Comparison of ENCODE assay signal across 8 mouse cellular contexts in genomic region chr4:48407350-48408039, GRCm38 (mm10).
DNase-seq lines count a peak whose midpoint lies in the region; ATAC-seq and TF ChIP-seq lines count a peak whose summit lies in the region.

No protein-coding gene starts in this region.

- H3K36me3 ChIP-seq in embryonic facial prominence, embryonic 14.5 days (ENCODE audit: control insufficient read depth, insufficient read depth, low read length) = no peaks in the 10 kb centered on the region
- H3K36me3 ChIP-seq in heart, embryonic 15.5 days = no peaks in the 10 kb centered on the region
- no peaks in the 10 kb centered on the region for H3K36me3 ChIP-seq in liver, postnatal 0 days (replicated peaks; ENCODE audit: insufficient read depth, low read length)
- no peaks in the 10 kb centered on the region for H3K36me3 ChIP-seq in neural tube, embryonic 15.5 days

- no peak overlapping the region for H3K27ac ChIP-seq in embryonic facial prominence, embryonic 14.5 days (replicated peaks; ENCODE audit: low read depth, low read length)
- H3K27ac ChIP-seq in heart, embryonic 15.5 days = no peak overlapping the region
- H3K27ac ChIP-seq in liver, postnatal 0 days (ENCODE audit: low read depth) = no peak overlapping the region
- no peak overlapping the region for H3K27ac ChIP-seq in neural tube, embryonic 15.5 days (replicated peaks)

- H3K4me3 ChIP-seq in embryonic facial prominence, embryonic 14.5 days (ENCODE audit: low read depth, low read length) = no peak overlapping the region
- H3K4me3 ChIP-seq in heart, embryonic 15.5 days = peak overlapping the region; percentile 42
- no peak overlapping the region for H3K4me3 ChIP-seq in liver, postnatal 0 days (ENCODE audit: low read depth, low read length)
- no peak overlapping the region for H3K4me3 ChIP-seq in neural tube, embryonic 15.5 days (replicated peaks)

- WGBS in embryonic facial prominence, embryonic 14.5 days = 45% methylated on average over 18 of the region's 18 CpGs
- 38% methylated on average over 18 of the region's 18 CpGs for WGBS in heart, embryonic 15.5 days
- WGBS in liver, postnatal 0 days (ENCODE audit: insufficient replicate concordance) = 57% methylated on average over 18 of the region's 18 CpGs
- WGBS in neural tube, embryonic 15.5 days = 43% methylated on average over 18 of the region's 18 CpGs

- H3K4me1 ChIP-seq in embryonic facial prominence, embryonic 14.5 days (ENCODE audit: control insufficient read depth, insufficient read depth, low read length) = no peaks in the 10 kb centered on the region
- H3K4me1 ChIP-seq in heart, embryonic 15.5 days (replicated peaks) = peaks cover 9% of the 10 kb centered on the region
- H3K4me1 ChIP-seq in liver, postnatal 0 days (ENCODE audit: insufficient read depth) = no peaks in the 10 kb centered on the region
- no peaks in the 10 kb centered on the region for H3K4me1 ChIP-seq in neural tube, embryonic 15.5 days

- peak overlapping the region; percentile 7 for H3K4me2 ChIP-seq in embryonic facial prominence, embryonic 14.5 days (ENCODE audit: low read depth, low read length)
- H3K4me2 ChIP-seq in heart, embryonic 15.5 days = peak overlapping the region; percentile 58
- H3K4me2 ChIP-seq in liver, postnatal 0 days (ENCODE audit: low read depth, low read length) = peak overlapping the region; percentile 15
- peak overlapping the region; percentile 19 for H3K4me2 ChIP-seq in neural tube, embryonic 15.5 days

- no peak for TF ChIP-seq EP300 in liver, postnatal 0 days (IDR thresholded peaks at IDR 0.05; ENCODE audit: low read depth)

- DNase-seq in adrenal gland, adult 8-10 months = peak; percentile 31
- no peak for DNase-seq in embryonic facial prominence, embryonic 14.5 days (ENCODE audit: low spot score)
- peak; percentile 5 to 69 for DNase-seq in kidney, postnatal 36 days
- DNase-seq in liver, postnatal 0 days = peak; percentile 73
- peak; percentile 11 to 47 for DNase-seq in thymus, postnatal 10 days (ENCODE audit: low spot score in 2 of 2)

- H3K9ac ChIP-seq in embryonic facial prominence, embryonic 14.5 days (ENCODE audit: low read depth, low read length) = no peak overlapping the region
- peak overlapping the region; percentile 44 for H3K9ac ChIP-seq in heart, embryonic 15.5 days
- H3K9ac ChIP-seq in liver, postnatal 0 days (replicated peaks) = no peak overlapping the region
- no peak overlapping the region for H3K9ac ChIP-seq in neural tube, embryonic 15.5 days (replicated peaks)

- no peaks in the 10 kb centered on the region for H3K9me3 ChIP-seq in embryonic facial prominence, embryonic 14.5 days (ENCODE audit: control insufficient read depth, low read length)
- H3K9me3 ChIP-seq in heart, embryonic 15.5 days (replicated peaks) = no peaks in the 10 kb centered on the region
- H3K9me3 ChIP-seq in liver, postnatal 0 days (ENCODE audit: low read length) = no peaks in the 10 kb centered on the region
- no peaks in the 10 kb centered on the region for H3K9me3 ChIP-seq in neural tube, embryonic 15.5 days (replicated peaks)

- TF ChIP-seq CTCF in liver, postnatal 0 days (IDR thresholded peaks at IDR 0.05; ENCODE audit: low read depth) = peak; percentile 93

- peak; percentile 34 for ATAC-seq in CD4-positive, CD25-positive, alpha-beta regulatory T cell, adult 4 months
- ATAC-seq in embryonic facial prominence, embryonic 14.5 days (ENCODE audit: low read depth) = no peak
- no peak for ATAC-seq in heart, embryonic 15.5 days (replicated peaks; ENCODE audit: insufficient number of reproducible peaks, insufficient read depth, low FRiP score, low read depth)
- peak; percentile 40; the same call in 1 of the 2 replicates for ATAC-seq in liver, postnatal 0 days
- ATAC-seq in neural tube, embryonic 15.5 days (ENCODE audit: low FRiP score) = peak; percentile 65

- H3K27me3 ChIP-seq in embryonic facial prominence, embryonic 14.5 days (replicated peaks; ENCODE audit: control insufficient read depth, insufficient read depth, low read length) = no peaks in the 10 kb centered on the region
- H3K27me3 ChIP-seq in heart, embryonic 15.5 days = no peaks in the 10 kb centered on the region
- H3K27me3 ChIP-seq in liver, postnatal 0 days (ENCODE audit: insufficient read depth, low read length) = no peaks in the 10 kb centered on the region
- H3K27me3 ChIP-seq in neural tube, embryonic 15.5 days (replicated peaks) = no peaks in the 10 kb centered on the region

Comparison
In these comparisons a context has a peak if more than half of its experiments do, and no peak if none do; other contexts are left out.
1. ATAC-seq: peak in CD4-positive, CD25-positive, alpha-beta regulatory T cell, adult 4 months (single experiment), liver, postnatal 0 days (single experiment) and neural tube, embryonic 15.5 days (single experiment); none in embryonic facial prominence, embryonic 14.5 days (single experiment) and heart, embryonic 15.5 days (single experiment).
2. H3K4me2 ChIP-seq: peak in every context shown above with its lines; median percentile 58 in heart, embryonic 15.5 days; 19 in neural tube, embryonic 15.5 days; 15 in liver, postnatal 0 days; 7 in embryonic facial prominence, embryonic 14.5 days.